Mouse (Mus musculus) lung, embryonic 16.5 days (tissue): Measurements from ENCODE around the gene Zfp800. TPM values are rescaled to one million over a fixed set of nuclear protein-coding genes. Genes with fewer than 3 reads are reported as not detected.

ENCODE experiments used
- ATAC-seq: fragments of 200-750 bp; cut with Nextera tagmentation; 2 replicates; pipeline ENCODE4 v1.8.0; 2017; ENCODE audit warnings: low read depth, mild to moderate bottlenecking, moderate library complexity
- H3K27ac ChIP-seq: fragments of 300-500 bp; sonication (generic); 2 replicates; pipeline ENCODE4 v1.5.1; 2014; ENCODE audit warnings: mild to moderate bottlenecking, control low read depth, low read length
- H3K27me3 ChIP-seq: fragments of 300-500 bp; sonication (generic); 2 replicates; pipeline ENCODE4 v1.6.1; 2014; ENCODE audit warnings: low read depth, low read length, mixed read lengths; ENCODE audit not compliant: control insufficient read depth, insufficient read depth
- H3K36me3 ChIP-seq: fragments of 300-500 bp; sonication (generic); 2 replicates; pipeline ENCODE4 v1.6.1; 2014; ENCODE audit warnings: low read length; ENCODE audit not compliant: control insufficient read depth, insufficient read depth
- H3K4me1 ChIP-seq: fragments of 300-500 bp; sonication (generic); replicated peaks from 2 replicates; pipeline ENCODE4 v1.6.1; 2014; ENCODE audit warnings: low read length, mixed read lengths; ENCODE audit not compliant: control insufficient read depth, insufficient read depth
- H3K4me2 ChIP-seq: fragments of 300-500 bp; sonication (generic); 2 replicates; pipeline ENCODE4 v1.6.1; 2014; ENCODE audit warnings: low read depth, low read length, control low read depth
- H3K4me3 ChIP-seq: fragments of 300-500 bp; sonication (generic); 2 replicates; pipeline ENCODE4 v1.5.1; 2014; ENCODE audit warnings: mild to moderate bottlenecking, low read length, control low read depth
- H3K9ac ChIP-seq: fragments of 300-500 bp; sonication (generic); 2 replicates; pipeline ENCODE4 v1.6.1; 2014; ENCODE audit warnings: low read length, control low read depth
- H3K9me3 ChIP-seq: fragments of 300-500 bp; sonication (generic); 2 replicates; pipeline ENCODE4 v1.6.1; 2016; ENCODE audit warnings: low read length; ENCODE audit not compliant: control insufficient read depth
- WGBS: fragments of 180-500 bp; shearing (Covaris S2); extraction: QIAGEN DNeasy Blood & Tissue Kit; methylation state at CpG from one replicate; pipeline ENCODE4 v1.1.7; 2014; 5-methylcytosine and 5-hydroxymethylcytosine counted together
- polyA plus RNA-seq: library from polyadenylated mRNA; unstranded; fragments of >200 nt; fragmentation: Nextera tagmentation; extraction: Ambion mirVana; gene quantifications from 2 replicates; pipeline ENCODE4 v1.2.1, GENCODE M21; 2015

Zfp800 gene
- polyA plus RNA-seq, 1 experiment from 2014 or later = 18.0 TPM

DNA sequence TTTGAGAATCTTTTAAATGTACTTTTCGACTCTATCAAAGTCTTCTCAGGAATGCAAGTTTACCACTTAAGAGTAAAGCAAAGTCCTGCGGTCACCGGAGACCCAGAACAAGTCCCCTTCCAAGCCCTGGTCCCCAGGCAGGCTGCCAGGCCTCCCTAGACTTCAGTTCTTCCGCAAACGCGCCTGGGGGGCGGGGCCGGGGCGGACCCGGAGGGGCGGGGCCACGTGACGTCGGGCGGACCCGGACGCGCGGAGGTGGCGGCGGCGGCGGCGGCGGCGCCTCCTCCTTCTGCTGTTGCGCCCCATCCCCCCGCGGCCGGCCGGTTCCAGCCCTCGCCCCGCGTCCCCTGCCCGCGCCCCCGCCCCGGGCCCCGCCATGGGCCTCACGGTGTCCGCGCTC, 25.5 kb upstream of the Zfp800 start, which contains the start of gene Arf5:
Gene Arf5 (plus strand): TSS at position 248 of the 400 bp plus-strand sequence.
- peak within 1 kb of the TSS; percentile 97 for H3K9ac ChIP-seq
- H3K36me3 ChIP-seq = peaks cover 11% of the 10 kb centered on the region
- H3K4me3 ChIP-seq = peak within 1 kb of the TSS; percentile 89
- H3K9me3 ChIP-seq = no peaks in the 10 kb centered on the region
- ATAC-seq = peak; percentile 81
- peak within 1 kb of the TSS; percentile 83 for H3K27ac ChIP-seq
- H3K4me2 ChIP-seq = peak within 1 kb of the TSS; percentile 72
- H3K4me1 ChIP-seq = peaks cover 30% of the 10 kb centered on the region
- H3K27me3 ChIP-seq = no peaks in the 10 kb centered on the region
- 0% methylated on average over 26 of the region's 42 CpGs for WGBS

DNA sequence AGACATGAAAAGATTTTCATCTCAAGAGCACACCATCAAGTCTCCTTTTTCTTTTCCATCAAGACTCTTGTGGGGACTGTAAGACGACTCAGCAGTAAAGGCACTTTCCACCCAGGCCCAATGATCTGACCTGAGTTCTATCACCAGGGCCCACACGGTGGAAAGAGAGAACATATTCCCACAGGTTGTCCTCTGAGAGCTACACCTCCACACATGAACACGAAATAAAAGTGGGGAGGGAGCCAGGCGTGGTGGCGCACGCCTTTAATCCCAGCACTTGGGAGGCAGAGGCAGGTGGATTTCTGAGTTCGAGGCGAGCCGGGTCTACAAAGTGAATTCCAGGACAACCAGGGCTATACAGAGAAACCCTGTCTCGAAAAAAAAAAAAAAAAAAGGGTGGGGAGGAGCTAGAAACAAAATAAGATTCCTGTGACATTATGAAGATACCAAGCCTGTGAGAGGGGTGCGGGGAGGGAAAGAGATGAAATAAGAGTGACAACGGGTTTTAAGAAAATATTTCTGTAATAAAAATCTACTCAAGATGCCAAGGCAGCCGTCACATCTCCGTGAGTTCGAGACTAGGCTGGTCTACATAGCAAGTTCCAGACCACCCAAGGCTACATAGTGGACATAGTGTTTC, 25.0 kb upstream of the Zfp800 start:
- Histone ChIP-seq H3K27me3 (no peaks in the 10 kb centered on the region), H3K9me3 (no peaks in the 10 kb centered on the region), H3K4me3 (peak overlapping the region; percentile 89), H3K4me1 (peaks cover 30% of the 10 kb centered on the region), H3K4me2 (peak overlapping the region; percentile 42), H3K36me3 (peaks cover 16% of the 10 kb centered on the region), H3K27ac (peak overlapping the region; percentile 33; the same call in 1 of the 2 replicates), H3K9ac (peak overlapping the region; percentile 1; the same call in 1 of the 2 replicates)
- ATAC-seq = no peak
- 65% methylated on average over 15 of the region's 15 CpGs for WGBS

DNA sequence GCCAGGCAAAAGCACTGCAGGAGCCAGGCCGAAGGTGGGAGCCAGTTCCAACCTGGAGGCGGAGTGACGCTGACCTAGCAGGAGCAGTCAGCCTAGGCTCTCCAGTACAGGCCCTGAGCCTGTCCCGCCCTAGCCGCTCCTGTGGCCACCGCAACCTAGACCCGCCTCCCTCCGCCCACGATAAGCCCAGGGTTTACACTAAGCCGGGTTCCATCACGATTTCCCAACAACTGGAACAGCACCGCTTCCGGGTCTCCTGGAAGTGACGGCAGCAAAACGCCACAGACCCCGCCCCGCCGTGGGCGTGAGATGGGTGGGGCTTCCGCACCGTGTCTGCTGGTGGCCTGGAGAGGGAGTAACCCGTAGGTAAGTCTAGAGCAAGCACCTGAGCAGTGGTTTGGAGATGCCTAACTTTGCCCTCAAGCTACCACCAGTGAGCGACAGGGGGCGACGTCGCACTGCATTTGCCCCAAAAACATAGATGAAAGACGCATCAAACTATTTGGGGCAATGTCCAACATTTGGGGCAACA, 23.7 kb upstream of the Zfp800 start:
- under 1% methylated on average over 27 of the region's 27 CpGs for WGBS
- peaks cover 30% of the 10 kb centered on the region for H3K4me1 ChIP-seq
- ATAC-seq = peak; percentile 84

DNA sequence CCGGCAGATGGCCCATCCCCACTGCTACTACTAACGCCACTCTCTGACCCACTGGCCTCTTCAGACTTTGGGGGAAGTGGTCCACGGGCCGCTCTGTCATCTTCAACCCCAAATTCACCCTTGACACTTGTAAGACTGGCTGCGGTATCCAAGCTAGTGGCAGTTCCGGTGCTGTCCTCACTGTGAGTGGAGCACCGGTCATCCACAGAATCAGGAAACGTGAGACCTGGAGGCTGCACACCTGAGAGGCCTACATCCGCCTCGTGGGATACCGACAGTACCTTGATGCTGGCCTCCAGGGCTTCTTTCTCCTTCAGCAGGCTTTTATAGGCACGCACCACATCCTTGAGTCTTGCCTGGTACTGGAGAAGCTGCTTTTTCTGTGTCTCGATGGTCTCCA, 23.1 kb upstream of the Zfp800 start:
- WGBS = 14% methylated on average over 13 of the region's 13 CpGs
- no peak for ATAC-seq
- no peaks in the 10 kb centered on the region for H3K9me3 ChIP-seq
- peaks cover 14% of the 10 kb centered on the region for H3K36me3 ChIP-seq
- no peak overlapping the region; the same call in 1 of the 2 replicates for H3K27ac ChIP-seq
- H3K27me3 ChIP-seq = no peaks in the 10 kb centered on the region
- peak overlapping the region; percentile 86 for H3K4me3 ChIP-seq
- H3K4me1 ChIP-seq = peaks cover 30% of the 10 kb centered on the region
- peak overlapping the region; percentile 86 for H3K9ac ChIP-seq
- H3K4me2 ChIP-seq = peak overlapping the region; percentile 93

More for the DNA sequence above, 23.7 kb upstream of the Zfp800 start:
- H3K9me3 ChIP-seq = no peaks in the 10 kb centered on the region
- H3K9ac ChIP-seq = peak overlapping the region; percentile 86
- peaks cover 16% of the 10 kb centered on the region for H3K36me3 ChIP-seq
- H3K27ac ChIP-seq = peak overlapping the region; percentile 72
- no peaks in the 10 kb centered on the region for H3K27me3 ChIP-seq
- H3K4me2 ChIP-seq = peak overlapping the region; percentile 93
- peak overlapping the region; percentile 86 for H3K4me3 ChIP-seq

DNA sequence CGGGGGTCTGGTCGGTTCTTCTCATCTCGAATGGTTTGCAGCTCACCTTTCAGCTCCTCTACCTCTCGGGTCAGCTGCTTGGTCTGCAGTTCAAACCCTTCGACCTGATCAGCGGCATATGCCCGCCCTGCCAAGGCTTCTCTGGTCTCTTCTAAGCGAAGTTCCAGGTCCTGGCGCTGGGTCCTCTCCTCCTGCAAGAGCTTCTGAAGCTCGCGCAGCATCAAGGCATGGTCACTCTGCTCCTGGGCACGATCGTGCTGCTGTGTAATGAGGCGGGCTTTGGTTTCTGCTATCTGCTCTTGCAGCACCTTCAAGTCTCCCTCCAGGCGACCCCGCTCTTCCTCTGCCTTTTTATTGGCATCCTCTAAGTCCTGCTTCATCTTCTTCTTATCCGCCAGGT, 22.6 kb upstream of the Zfp800 start:
- H3K9me3 ChIP-seq = no peaks in the 10 kb centered on the region
- peaks cover 16% of the 10 kb centered on the region for H3K36me3 ChIP-seq
- WGBS = 69% methylated on average over 17 of the region's 17 CpGs
- ATAC-seq = no peak
- H3K4me2 ChIP-seq = peak overlapping the region; percentile 93
- no peak overlapping the region for H3K27ac ChIP-seq
- peaks cover 30% of the 10 kb centered on the region for H3K4me1 ChIP-seq
- peak overlapping the region; percentile 86 for H3K9ac ChIP-seq
- no peaks in the 10 kb centered on the region for H3K27me3 ChIP-seq
- H3K4me3 ChIP-seq = peak overlapping the region; percentile 86

DNA sequence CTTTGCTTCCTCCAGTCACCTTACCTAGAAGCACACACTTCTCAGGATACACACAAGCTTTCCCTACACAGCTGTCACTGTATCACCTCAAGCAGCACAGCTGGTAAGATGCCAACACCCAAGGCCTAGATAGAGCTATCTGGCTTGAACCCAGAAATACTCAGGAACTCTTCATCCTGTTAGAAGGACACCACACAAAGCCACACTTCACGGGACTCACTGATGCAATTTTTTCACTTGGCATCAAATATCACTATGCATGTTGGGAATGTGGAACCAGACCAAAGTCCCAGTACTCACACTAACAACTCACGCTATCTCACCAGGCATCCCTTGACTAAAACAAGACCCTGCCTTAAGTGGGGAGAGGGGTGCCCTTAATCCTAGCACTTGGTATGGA, 21.9 kb upstream of the Zfp800 start:
- H3K4me1 ChIP-seq = peaks cover 24% of the 10 kb centered on the region
- 53% methylated on average over 2 of the region's 2 CpGs for WGBS
- H3K4me3 ChIP-seq = no peak overlapping the region
- H3K4me2 ChIP-seq = peak overlapping the region; percentile 93
- H3K9ac ChIP-seq = no peak overlapping the region
- peaks cover 19% of the 10 kb centered on the region for H3K36me3 ChIP-seq
- no peaks in the 10 kb centered on the region for H3K9me3 ChIP-seq
- no peak overlapping the region for H3K27ac ChIP-seq
- ATAC-seq = no peak
- H3K27me3 ChIP-seq = no peaks in the 10 kb centered on the region

DNA sequence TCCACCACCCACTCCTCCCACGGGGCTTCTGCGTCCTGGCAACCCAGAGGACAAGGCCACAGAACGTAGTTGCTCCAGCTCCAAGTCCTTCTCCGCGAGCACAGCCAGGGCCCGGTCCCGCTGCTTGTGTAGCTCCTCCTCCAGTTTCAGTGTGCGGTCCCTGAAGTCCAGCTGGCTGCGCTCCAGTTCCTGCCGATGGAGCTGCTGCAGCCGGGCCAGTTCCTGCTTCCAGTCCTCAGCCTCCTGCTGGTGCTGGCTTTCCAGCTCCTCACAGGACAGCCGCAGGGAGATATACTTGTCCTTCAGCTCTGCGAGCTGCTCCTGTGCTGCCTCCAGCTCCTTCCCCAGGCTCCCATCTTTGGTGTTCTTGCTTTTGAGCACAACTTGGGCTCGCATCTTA, 20.6 kb upstream of the Zfp800 start:
- Histone ChIP-seq H3K9me3 (no peaks in the 10 kb centered on the region), H3K27ac (no peak overlapping the region), H3K27me3 (no peaks in the 10 kb centered on the region), H3K4me1 (peaks cover 20% of the 10 kb centered on the region), H3K9ac (no peak overlapping the region), H3K4me2 (no peak overlapping the region), H3K36me3 (peaks cover 19% of the 10 kb centered on the region), H3K4me3 (no peak overlapping the region)
- ATAC-seq = no peak
- WGBS = 81% methylated on average over 14 of the region's 14 CpGs

DNA sequence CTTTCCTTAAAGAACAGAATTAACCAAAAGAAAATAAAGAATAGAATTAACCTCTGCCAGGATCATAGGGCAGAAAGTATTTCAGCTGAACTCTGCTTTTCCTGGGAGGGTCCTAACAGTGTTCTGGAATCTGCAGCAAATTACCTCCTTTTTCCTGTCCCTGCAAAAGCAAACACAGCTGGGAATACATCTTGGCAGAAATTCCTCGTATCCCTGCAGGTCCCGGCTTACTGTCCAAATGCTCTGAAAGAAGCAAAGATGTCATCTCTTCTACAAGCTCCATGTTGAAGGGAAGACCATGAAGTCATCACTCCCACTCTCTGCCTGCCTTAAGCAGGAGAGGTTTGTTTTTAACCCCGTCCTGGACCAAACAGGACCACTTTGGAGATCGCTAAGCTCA, 19.2 kb upstream of the Zfp800 start:
- Histone ChIP-seq H3K27ac (no peak overlapping the region), H3K36me3 (peaks cover 19% of the 10 kb centered on the region), H3K9me3 (no peaks in the 10 kb centered on the region), H3K4me3 (no peak overlapping the region), H3K4me1 (peaks cover 17% of the 10 kb centered on the region), H3K9ac (no peak overlapping the region), H3K4me2 (no peak overlapping the region), H3K27me3 (no peaks in the 10 kb centered on the region)
- ATAC-seq = no peak
- WGBS = 69% methylated on average over 4 of the region's 4 CpGs

DNA sequence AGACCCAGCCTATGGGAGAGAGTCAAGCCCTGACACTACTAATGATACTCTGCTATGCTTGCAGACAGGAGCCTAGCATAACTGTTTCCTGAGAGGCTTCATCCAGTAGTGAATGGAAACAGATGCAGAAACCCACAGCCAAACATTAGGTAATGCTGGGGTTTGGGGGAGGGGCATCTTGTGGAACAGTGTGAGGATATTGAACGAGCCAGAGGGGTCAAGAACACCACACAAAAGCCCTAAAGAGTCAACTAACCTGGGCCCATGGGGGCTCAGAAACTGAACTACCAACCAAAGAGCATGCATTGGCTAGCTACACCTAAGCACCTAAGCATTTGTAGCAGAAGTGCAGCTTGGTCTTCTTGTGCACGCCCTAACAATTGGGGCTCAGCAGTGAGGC, 13.4 kb upstream of the Zfp800 start:
- WGBS = 67% methylated on average over 2 of the region's 2 CpGs
- H3K9me3 ChIP-seq = no peaks in the 10 kb centered on the region
- H3K36me3 ChIP-seq = peaks cover 8% of the 10 kb centered on the region
- no peak overlapping the region for H3K4me3 ChIP-seq
- H3K4me2 ChIP-seq = no peak overlapping the region
- no peak overlapping the region for H3K9ac ChIP-seq
- no peaks in the 10 kb centered on the region for H3K4me1 ChIP-seq
- no peak overlapping the region for H3K27ac ChIP-seq
- no peak for ATAC-seq
- H3K27me3 ChIP-seq = no peaks in the 10 kb centered on the region
